Mouse (Mus musculus): Measurements from ENCODE around the gene Tep1. TPM values are rescaled to one million over a fixed set of nuclear protein-coding genes. Genes with fewer than 3 reads are reported as not detected.

Gene Tep1
- polyA plus RNA-seq, 1 experiment from 2014 or later: 5.7 TPM

DNA sequence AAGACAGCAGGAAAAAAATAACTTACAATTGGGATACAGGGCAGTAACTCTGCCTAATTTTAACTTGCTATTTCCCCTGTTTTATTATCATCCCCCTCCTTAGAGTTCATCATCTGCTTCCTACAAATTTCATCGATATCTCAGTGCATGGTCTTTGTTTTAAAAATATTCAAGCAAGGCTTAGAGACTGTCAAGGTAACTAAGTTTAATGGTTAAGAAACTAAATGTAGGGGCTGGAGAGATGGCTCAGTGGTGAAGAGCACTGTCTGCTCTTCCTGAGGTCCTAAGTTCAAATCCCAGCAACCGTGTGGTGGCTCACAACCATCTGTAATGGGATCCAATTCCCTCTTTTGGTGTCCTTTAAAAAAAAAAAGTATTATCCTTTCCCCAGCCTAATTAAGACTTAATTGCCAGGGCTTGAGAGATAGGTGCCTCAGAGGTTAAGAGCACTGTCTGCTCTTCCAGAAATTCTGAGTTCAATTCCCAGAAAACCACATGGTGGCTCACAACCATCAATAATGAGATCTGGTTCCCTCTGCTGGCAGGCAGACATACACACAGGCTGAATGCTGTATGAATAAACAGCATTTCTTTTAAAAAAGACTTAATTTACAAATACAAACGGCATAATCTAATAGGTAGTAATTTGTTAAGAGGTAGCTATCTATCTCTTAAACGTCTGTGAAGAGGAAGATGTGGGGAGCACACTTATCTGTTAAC lies 67.4 kb downstream of the Tep1 start:
- H3K27me3 ChIP-seq: no peaks in the 10 kb centered on the region
- H3K4me2 ChIP-seq (replicated peaks): no peak overlapping the region
- H3K27ac ChIP-seq: no peak overlapping the region
- ATAC-seq (ENCODE audit: low FRiP score, low read depth): no peak
- no peaks in the 10 kb centered on the region for H3K36me3 ChIP-seq
- no peak overlapping the region for H3K4me3 ChIP-seq
- no peak overlapping the region for H3K9ac ChIP-seq
- H3K4me1 ChIP-seq: peaks cover 3% of the 10 kb centered on the region; the same call in 1 of the 2 replicates
- WGBS: 58% methylated on average over 4 of the region's 4 CpGs
- no peaks in the 10 kb centered on the region for H3K9me3 ChIP-seq

DNA sequence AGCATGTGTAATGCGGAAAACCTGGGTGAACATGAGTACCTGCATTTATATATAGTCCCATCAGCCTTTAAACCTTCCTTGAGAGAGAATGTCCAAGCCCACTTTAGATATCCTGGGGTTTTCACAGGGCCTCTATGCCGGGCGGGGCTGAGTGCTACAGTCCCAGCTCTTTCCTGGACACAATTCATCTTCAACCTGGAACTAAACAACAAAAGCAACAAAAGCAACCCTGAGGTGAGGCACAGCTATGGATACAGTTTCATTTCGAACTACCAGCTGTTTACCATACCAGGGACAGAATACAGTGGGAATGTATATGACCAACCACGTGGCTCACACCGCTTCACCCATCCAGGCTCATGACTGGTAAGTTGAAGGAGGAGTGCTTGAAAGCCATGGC lies 67.9 kb downstream of the Tep1 start:
- Histone ChIP-seq H3K4me1 (peaks cover 3% of the 10 kb centered on the region; the same call in 1 of the 2 replicates), H3K27ac (no peak overlapping the region), H3K27me3 (no peaks in the 10 kb centered on the region), H3K4me3 (no peak overlapping the region), H3K9ac (no peak overlapping the region), H3K9me3 (no peaks in the 10 kb centered on the region), H3K4me2 (replicated peaks) (no peak overlapping the region), H3K36me3 (no peaks in the 10 kb centered on the region)
- WGBS: 90% methylated on average over 6 of the region's 6 CpGs
- no peak for ATAC-seq (ENCODE audit: low FRiP score, low read depth)

DNA sequence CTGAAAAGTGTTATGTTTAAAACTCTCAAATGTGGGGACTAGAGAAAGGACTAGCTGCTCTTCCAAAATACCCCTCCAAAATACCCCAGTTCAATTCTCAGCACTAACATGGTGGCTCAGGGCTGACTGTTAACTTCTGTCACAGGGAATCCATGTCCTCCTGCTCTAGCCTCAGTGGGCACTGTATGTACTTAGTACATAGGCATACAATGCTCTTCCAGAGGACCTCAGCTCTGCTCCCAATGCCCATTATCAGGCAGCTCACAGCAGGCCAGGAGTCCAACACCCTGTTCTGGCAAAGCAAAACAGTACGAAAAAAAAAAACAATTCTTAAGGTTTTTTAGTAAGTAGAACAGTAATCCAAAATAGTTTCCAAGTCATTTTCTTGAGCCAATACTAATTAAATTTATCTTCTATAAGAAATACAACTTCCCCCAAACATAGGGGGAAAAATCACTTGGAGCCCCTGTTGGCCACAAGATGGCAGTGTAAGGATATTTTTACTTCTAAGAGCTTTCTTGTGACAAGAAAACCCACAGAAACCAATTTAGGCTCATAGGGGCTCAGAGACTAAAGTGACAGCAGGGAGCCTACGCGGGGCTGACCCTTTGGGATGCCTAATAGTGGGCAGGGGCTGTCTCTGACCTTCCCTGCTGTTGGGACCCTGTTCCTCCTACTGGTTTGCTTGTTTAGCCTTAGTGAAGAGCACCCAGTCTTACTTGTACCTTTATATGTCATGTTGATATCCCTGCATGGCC lies 70.7 kb downstream of the Tep1 start:
- Histone ChIP-seq H3K4me2 (replicated peaks) (0 out of 2 replicates have a peak overlapping the region, but pooled peaks have one; percentile 12), H3K27ac (no peak overlapping the region), H3K9ac (no peak overlapping the region), H3K36me3 (no peaks in the 10 kb centered on the region), H3K9me3 (no peaks in the 10 kb centered on the region), H3K4me1 (peaks cover 3% of the 10 kb centered on the region; the same call in 1 of the 2 replicates), H3K4me3 (no peak overlapping the region), H3K27me3 (no peaks in the 10 kb centered on the region)
- WGBS: 2% methylated on average over 3 of the region's 3 CpGs
- ATAC-seq (ENCODE audit: low FRiP score, low read depth): no peak

DNA sequence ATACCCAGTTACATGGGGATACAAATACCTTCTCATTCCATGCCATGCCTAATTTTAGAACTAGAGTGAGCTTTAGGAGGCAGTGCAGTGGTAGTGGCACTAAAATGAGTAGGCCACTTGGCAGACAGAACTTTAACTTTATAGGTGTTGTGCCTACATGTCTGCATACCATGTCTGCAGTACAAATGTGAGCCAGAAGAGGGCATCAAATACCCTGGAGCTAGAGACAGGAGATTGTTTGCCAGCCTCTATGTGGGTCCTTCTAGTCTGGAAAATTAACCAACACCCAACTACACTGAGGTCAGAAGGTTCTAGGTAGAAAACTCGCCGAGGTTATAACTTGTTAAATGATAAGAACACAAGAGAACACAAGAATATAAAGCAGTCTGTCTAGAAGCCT lies 71.8 kb downstream of the Tep1 start:
- Histone ChIP-seq H3K9ac (no peak overlapping the region), H3K9me3 (no peaks in the 10 kb centered on the region), H3K4me2 (replicated peaks) (no peak overlapping the region), H3K36me3 (no peaks in the 10 kb centered on the region), H3K27me3 (no peaks in the 10 kb centered on the region), H3K4me3 (no peak overlapping the region), H3K27ac (no peak overlapping the region), H3K4me1 (peaks cover 3% of the 10 kb centered on the region; the same call in 1 of the 2 replicates)
- ATAC-seq (ENCODE audit: low FRiP score, low read depth): no peak
- 60% methylated on average over 2 of the region's 2 CpGs for WGBS

DNA sequence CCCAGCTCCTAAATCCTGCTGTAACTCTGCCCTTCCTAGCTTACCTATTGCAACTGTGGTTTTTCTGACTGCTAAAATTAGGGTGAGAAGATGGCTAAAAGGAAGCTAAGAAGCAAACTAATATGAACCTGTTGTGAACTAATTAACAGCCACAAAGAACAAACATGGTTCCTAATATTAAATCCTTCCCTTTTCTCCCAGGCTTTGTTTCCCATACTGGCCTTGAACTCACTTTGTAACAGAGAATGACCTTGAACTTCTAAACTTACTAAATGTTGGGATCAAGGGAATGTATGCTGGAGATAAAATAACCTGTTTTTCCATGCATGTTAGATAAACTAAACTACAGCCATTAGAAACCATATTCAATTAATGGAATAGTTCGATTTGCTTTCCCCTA lies 73.9 kb downstream of the Tep1 start:
- H3K4me3 ChIP-seq: no peak overlapping the region
- H3K4me2 ChIP-seq (replicated peaks): no peak overlapping the region
- H3K27me3 ChIP-seq: no peaks in the 10 kb centered on the region
- H3K9me3 ChIP-seq: no peaks in the 10 kb centered on the region
- 83% methylated on average over 1 of the region's 1 CpGs for WGBS
- peaks cover 3% of the 10 kb centered on the region; the same call in 1 of the 2 replicates for H3K4me1 ChIP-seq
- no peak overlapping the region for H3K9ac ChIP-seq
- ATAC-seq (ENCODE audit: low FRiP score, low read depth): no peak
- no peak overlapping the region for H3K27ac ChIP-seq
- H3K36me3 ChIP-seq: no peaks in the 10 kb centered on the region

DNA sequence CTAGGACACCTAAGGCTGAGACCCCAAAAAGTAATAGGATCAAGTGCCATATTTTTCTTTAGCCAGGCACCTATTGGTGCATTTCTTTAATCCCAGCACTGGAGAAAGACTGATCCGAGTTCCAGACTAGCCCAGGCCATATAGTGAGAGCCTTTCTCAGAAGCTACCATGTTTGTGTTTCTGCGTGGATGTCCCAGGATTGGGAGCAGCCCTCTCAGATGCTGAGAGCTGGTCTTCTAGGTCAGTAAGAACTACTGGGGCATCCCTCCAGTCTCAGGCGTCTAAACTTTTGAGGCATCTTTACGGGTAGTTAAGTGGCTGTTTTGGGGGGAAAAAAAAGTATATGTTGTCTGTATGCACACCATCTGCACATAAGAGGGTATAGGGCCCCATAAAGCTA lies 74.4 kb downstream of the Tep1 start:
- Histone ChIP-seq H3K4me3 (no peak overlapping the region), H3K9me3 (no peaks in the 10 kb centered on the region), H3K4me1 (peaks cover 3% of the 10 kb centered on the region; the same call in 1 of the 2 replicates), H3K9ac (no peak overlapping the region), H3K4me2 (replicated peaks) (no peak overlapping the region), H3K36me3 (no peaks in the 10 kb centered on the region), H3K27ac (no peak overlapping the region), H3K27me3 (no peaks in the 10 kb centered on the region)
- WGBS: 89% methylated on average over 4 of the region's 4 CpGs
- no peak for ATAC-seq (ENCODE audit: low FRiP score, low read depth)

DNA sequence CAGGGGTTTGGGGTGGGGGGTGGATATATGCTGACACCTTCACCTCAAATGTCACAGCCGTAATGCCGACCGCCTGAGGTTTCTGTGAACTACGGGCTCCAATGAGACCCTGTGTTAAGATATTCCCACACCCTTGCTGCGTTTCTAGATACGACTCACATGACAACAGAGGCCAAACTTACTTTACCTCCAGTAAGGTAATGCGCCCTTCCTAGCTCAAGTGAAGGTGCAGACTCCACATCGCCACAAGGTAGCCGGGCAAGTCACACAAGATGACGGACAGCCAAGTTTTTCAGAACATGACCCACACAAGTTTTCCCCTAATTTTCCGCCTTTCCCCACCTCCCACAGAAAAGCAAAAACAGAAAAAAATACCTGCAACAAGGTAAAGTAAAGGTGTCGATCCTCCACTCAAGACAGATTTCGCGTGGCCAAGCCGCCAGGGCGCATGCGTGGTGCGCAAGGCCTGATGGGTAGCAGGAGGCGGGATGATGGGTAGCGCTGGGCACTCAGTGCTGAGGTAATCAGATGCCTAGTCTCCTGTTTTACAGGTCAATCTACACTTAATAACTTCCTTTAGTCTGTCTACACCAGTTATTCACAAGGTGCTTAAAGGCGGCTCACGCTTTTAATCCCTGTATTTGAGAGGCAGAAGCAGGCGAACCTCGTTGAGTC lies 75.0 kb downstream of the Tep1 start:
- Histone ChIP-seq H3K4me2 (replicated peaks) (no peak overlapping the region), H3K36me3 (no peaks in the 10 kb centered on the region), H3K27ac (no peak overlapping the region), H3K9ac (no peak overlapping the region), H3K9me3 (no peaks in the 10 kb centered on the region), H3K27me3 (no peaks in the 10 kb centered on the region), H3K4me1 (peaks cover 3% of the 10 kb centered on the region; the same call in 1 of the 2 replicates), H3K4me3 (no peak overlapping the region)
- 90% methylated on average over 24 of the region's 24 CpGs for WGBS
- no peak for ATAC-seq (ENCODE audit: low FRiP score, low read depth)

DNA sequence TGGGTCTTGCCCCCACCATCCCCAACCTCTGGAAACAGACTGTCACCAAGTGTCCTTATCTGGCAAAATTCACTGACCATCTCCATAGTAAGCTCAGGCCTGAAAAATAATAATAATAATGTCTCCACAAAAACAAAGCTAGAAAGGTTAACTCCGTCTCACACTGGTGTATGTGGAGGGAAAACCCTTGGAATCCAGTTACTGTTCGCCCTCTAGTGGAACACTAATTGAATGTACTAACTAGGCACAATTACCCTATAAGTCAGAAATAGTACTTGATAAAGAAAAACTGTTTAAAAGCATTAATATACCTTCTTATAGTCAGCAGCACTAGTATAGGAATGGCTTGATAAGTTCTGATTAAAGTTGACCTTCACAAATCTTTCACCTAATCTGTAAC lies 82.2 kb downstream of the Tep1 start:
- Histone ChIP-seq H3K9ac (no peak overlapping the region), H3K27ac (no peak overlapping the region), H3K27me3 (no peaks in the 10 kb centered on the region), H3K36me3 (no peaks in the 10 kb centered on the region), H3K9me3 (no peaks in the 10 kb centered on the region), H3K4me2 (replicated peaks) (no peak overlapping the region), H3K4me1 (peaks cover 7% of the 10 kb centered on the region), H3K4me3 (no peak overlapping the region)
- ATAC-seq (ENCODE audit: low FRiP score, low read depth): no peak
- 9% methylated on average over 2 of the region's 2 CpGs for WGBS

DNA sequence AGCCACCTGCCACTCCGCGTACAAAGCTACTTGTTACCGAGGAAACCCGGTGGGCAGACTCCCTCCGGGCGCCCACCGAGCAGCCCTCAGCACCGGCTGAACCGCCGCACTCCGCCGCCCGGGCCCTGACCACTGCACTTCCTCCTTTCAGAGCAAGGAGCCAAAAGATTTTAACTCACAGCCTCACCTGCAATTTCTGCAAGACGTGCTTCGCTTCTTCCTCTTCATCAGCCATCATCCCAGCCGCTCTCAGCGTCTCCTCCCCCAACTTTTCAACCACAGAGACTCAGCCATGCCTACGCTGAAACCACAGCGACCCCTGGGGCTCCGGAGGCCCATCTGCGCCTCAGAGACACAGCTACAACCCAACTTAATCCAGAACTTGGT lies 85.1 kb downstream of the Tep1 start, which contains the start of gene Ttc5:
TSS of gene Ttc5 (minus strand) at position 269 of the 387 bp plus-strand sequence.
- H3K27me3 ChIP-seq: no peaks in the 10 kb centered on the region
- peaks cover 22% of the 10 kb centered on the region for H3K36me3 ChIP-seq
- ATAC-seq (ENCODE audit: low FRiP score, low read depth): peak; percentile 95
- no peaks in the 10 kb centered on the region for H3K9me3 ChIP-seq
- H3K4me1 ChIP-seq: peaks cover 7% of the 10 kb centered on the region
- WGBS: 1% methylated on average over 21 of the region's 21 CpGs
- peak within 1 kb of the TSS; percentile 40; the same call in 1 of the 2 replicates for H3K27ac ChIP-seq
- H3K4me2 ChIP-seq (replicated peaks): peak within 1 kb of the TSS; percentile 71
- peak within 1 kb of the TSS; percentile 81 for H3K9ac ChIP-seq
- H3K4me3 ChIP-seq: peak within 1 kb of the TSS; percentile 80

DNA sequence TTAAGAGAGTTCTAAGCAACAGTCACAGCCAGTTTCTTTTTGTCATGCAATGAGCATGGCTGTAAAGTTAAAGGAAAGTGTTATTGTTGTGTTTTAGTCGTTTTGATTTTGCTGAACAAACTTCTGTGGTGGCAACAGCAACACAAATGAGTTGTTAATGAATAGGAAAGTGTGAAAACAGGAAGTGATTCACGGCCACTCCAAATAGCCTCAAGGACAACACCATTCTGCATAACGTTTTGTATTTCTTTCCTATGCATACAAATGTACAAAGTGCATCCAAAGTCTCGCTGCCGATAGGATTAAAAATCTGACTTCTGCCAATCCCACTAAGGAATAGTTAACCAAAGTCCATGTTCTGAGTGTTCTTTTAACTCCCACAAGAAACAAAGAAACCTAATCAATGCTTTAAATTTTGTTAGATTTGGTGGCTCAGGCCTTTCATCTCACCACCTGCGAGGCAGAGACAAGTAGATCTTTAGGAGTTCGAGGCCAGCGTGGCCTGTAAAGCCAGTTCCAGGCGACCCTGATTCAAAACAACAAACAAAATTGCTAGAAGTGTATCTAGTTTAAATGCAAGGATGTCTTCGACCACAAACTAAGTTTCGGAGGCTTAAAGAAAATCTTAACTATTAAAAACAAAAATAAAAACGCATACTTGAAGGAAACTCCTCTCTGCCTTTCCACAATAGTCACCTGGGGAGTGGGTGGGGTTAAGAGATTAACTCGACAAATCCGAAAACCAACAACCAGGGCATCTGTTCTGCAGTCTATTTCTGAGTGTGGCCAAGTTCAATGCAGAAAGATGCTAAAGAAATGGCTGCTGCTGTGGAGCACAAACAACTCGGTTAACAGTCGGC lies 85.7 kb downstream of the Tep1 start:
- no peak for ATAC-seq (ENCODE audit: low FRiP score, low read depth)
- Histone ChIP-seq H3K4me3 (peak overlapping the region; percentile 80), H3K27ac (peak overlapping the region; percentile 40; the same call in 1 of the 2 replicates), H3K36me3 (peaks cover 28% of the 10 kb centered on the region), H3K4me1 (peaks cover 7% of the 10 kb centered on the region), H3K27me3 (no peaks in the 10 kb centered on the region), H3K9ac (peak overlapping the region; percentile 81), H3K9me3 (no peaks in the 10 kb centered on the region), H3K4me2 (replicated peaks) (peak overlapping the region; percentile 71)
- 27% methylated on average over 16 of the region's 16 CpGs for WGBS

DNA sequence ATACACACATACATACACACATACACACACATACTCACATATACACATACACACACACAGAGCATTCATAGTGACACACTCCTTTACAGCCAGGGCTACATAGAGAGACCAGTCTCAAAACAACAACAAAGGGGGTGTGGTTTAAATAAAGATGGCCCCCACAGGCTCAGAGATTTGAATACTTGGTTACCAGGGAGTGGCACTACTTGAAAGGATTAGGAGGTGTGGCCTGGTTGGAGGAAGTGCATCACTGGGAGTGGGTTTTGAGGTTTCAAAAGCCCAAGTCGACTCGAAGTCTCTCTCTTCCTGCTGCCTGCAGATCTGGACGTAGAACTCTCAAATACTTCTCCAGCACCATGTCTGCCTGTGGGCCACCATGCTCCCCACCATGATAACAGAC lies 88.2 kb downstream of the Tep1 start:
- Histone ChIP-seq H3K27ac (no peak overlapping the region), H3K27me3 (no peaks in the 10 kb centered on the region)

More for the DNA sequence above, 88.2 kb downstream of the Tep1 start:
- no peak for ATAC-seq (ENCODE audit: low FRiP score, low read depth)
- no peak overlapping the region for H3K4me3 ChIP-seq
- no peaks in the 10 kb centered on the region for H3K9me3 ChIP-seq
- H3K4me1 ChIP-seq: peaks cover 7% of the 10 kb centered on the region
- 89% methylated on average over 3 of the region's 3 CpGs for WGBS
- H3K9ac ChIP-seq: no peak overlapping the region
- no peak overlapping the region for H3K4me2 ChIP-seq (replicated peaks)
- peaks cover 42% of the 10 kb centered on the region for H3K36me3 ChIP-seq

All from limb, embryonic 13.5 days (tissue).